Mouse (Mus musculus) lung, embryonic 14.5 days (tissue): Measurements from ENCODE around the gene Nsf. TPM values are rescaled to one million over a fixed set of nuclear protein-coding genes. Genes with fewer than 3 reads are reported as not detected.

ENCODE experiments used
- ATAC-seq: fragments of 200-750 bp; cut with Nextera tagmentation; 2 replicates; pipeline ENCODE4 v1.8.0; 2017; ENCODE audit warnings: mild to moderate bottlenecking, moderate TSS enrichment, moderate library complexity; ENCODE audit not compliant: insufficient read depth
- DNase-seq: peaks from one replicate; pipeline ENCODE4 v3.0.0-alpha.2; 2015
- H3K27ac ChIP-seq: fragments of 300-500 bp; sonication (generic); 2 replicates; pipeline ENCODE4 v1.5.1; 2014; ENCODE audit warnings: low read depth, mild to moderate bottlenecking, moderate library complexity
- H3K27me3 ChIP-seq: fragments of 300-500 bp; sonication (generic); 2 replicates; pipeline ENCODE4 v1.6.1; 2014; ENCODE audit warnings: low read length, control low read depth; ENCODE audit not compliant: insufficient read depth
- H3K36me3 ChIP-seq: fragments of 300-500 bp; sonication (generic); 2 replicates; pipeline ENCODE4 v1.6.1; 2014; ENCODE audit warnings: control low read depth; ENCODE audit not compliant: insufficient read depth
- H3K4me1 ChIP-seq: fragments of 300-500 bp; sonication (generic); 2 replicates; pipeline ENCODE4 v1.6.1; 2014; ENCODE audit warnings: antibody characterized with exemption, control low read depth; ENCODE audit not compliant: insufficient read depth
- H3K4me2 ChIP-seq: fragments of 300-500 bp; sonication (generic); 2 replicates; pipeline ENCODE4 v1.6.1; 2014; ENCODE audit warnings: mild to moderate bottlenecking
- H3K4me3 ChIP-seq: fragments of 300-500 bp; sonication (generic); 2 replicates; pipeline ENCODE4 v1.5.1; 2014; ENCODE audit warnings: low read depth, low read length
- H3K9ac ChIP-seq: fragments of 300-500 bp; sonication (generic); 2 replicates; pipeline ENCODE4 v1.6.1; 2014
- H3K9me3 ChIP-seq: fragments of 300-500 bp; sonication (generic); 2 replicates; pipeline ENCODE4 v1.6.1; 2016; ENCODE audit warnings: low read depth, low read length, control low read depth
- CTCF ChIP-seq: IDR thresholded peaks from 2 replicates; pipeline ENCODE4 v1.5.1; 2016; ENCODE audit warnings: antibody characterized with exemption, low read depth
- WGBS: fragments of 180-500 bp; shearing (Covaris S2); extraction: QIAGEN DNeasy Blood & Tissue Kit; methylation state at CpG from one replicate; pipeline ENCODE4 v1.1.7; 2014; 5-methylcytosine and 5-hydroxymethylcytosine counted together
- polyA plus RNA-seq: library from polyadenylated mRNA; unstranded; fragments of >200 nt; fragmentation: Nextera tagmentation; extraction: Ambion mirVana; gene quantifications from 2 replicates; pipeline ENCODE4 v1.2.1, GENCODE M21; 2014

Gene Nsf
- polyA plus RNA-seq, 1 experiment from 2014 or later: 50.1 TPM

- no peaks in the 10 kb centered on the region for H3K27me3 ChIP-seq
- 52% methylated on average over 4 of the region's 4 CpGs for WGBS
- no peak overlapping the region for H3K27ac ChIP-seq
Observed at GRCm38 (mm10) chr11:103829956-103830355, 123.9 kb downstream of the Nsf start.

GRCm38 (mm10) chr11:103828866-103829265, 125.0 kb downstream of the Nsf start:
- Histone ChIP-seq H3K9ac (no peak overlapping the region), H3K4me1 (no peaks in the 10 kb centered on the region), H3K36me3 (peaks cover 18% of the 10 kb centered on the region; the same call in 1 of the 2 replicates), H3K27me3 (no peaks in the 10 kb centered on the region), H3K4me3 (no peak overlapping the region), H3K9me3 (no peaks in the 10 kb centered on the region), H3K27ac (no peak overlapping the region), H3K4me2 (no peak overlapping the region)
- ATAC-seq (no peak), DNase-seq (no peak)
- no peak for TF ChIP-seq CTCF
- WGBS: 65% methylated on average over 7 of the region's 7 CpGs

More at GRCm38 (mm10) chr11:103829956-103830355, 123.9 kb downstream of the Nsf start:
- H3K36me3 ChIP-seq: peaks cover 18% of the 10 kb centered on the region; the same call in 1 of the 2 replicates
- no peaks in the 10 kb centered on the region for H3K4me1 ChIP-seq
- no peak overlapping the region for H3K4me3 ChIP-seq
- no peak overlapping the region for H3K9ac ChIP-seq
- no peaks in the 10 kb centered on the region for H3K9me3 ChIP-seq
- DNase-seq (peak; percentile 37), ATAC-seq (no peak)
- TF ChIP-seq CTCF: no peak
- H3K4me2 ChIP-seq: no peak overlapping the region

GRCm38 (mm10) chr11:103827201-103827600, 126.7 kb downstream of the Nsf start:
- H3K4me2 ChIP-seq: no peak overlapping the region
- 89% methylated on average over 6 of the region's 6 CpGs for WGBS
- no peaks in the 10 kb centered on the region for H3K4me1 ChIP-seq
- no peak for TF ChIP-seq CTCF
- ATAC-seq (no peak), DNase-seq (no peak)
- no peak overlapping the region for H3K9ac ChIP-seq
- peaks cover 28% of the 10 kb centered on the region; the same call in 1 of the 2 replicates for H3K36me3 ChIP-seq
- no peaks in the 10 kb centered on the region for H3K9me3 ChIP-seq
- no peak overlapping the region for H3K27ac ChIP-seq
- no peaks in the 10 kb centered on the region for H3K27me3 ChIP-seq
- no peak overlapping the region for H3K4me3 ChIP-seq

GRCm38 (mm10) chr11:103816719-103817118, 137.1 kb downstream of the Nsf start:
- DNase-seq (no peak), ATAC-seq (no peak)
- Histone ChIP-seq H3K9ac (no peak overlapping the region), H3K4me1 (no peaks in the 10 kb centered on the region), H3K4me2 (no peak overlapping the region), H3K36me3 (no peaks in the 10 kb centered on the region), H3K9me3 (no peaks in the 10 kb centered on the region), H3K4me3 (no peak overlapping the region), H3K27ac (no peak overlapping the region), H3K27me3 (peaks cover 16% of the 10 kb centered on the region; the same call in 1 of the 2 replicates)
- TF ChIP-seq CTCF: no peak
- 81% methylated on average over 8 of the region's 8 CpGs for WGBS

GRCm38 (mm10) chr11:103815986-103816385, 137.9 kb downstream of the Nsf start:
- H3K36me3 ChIP-seq: no peaks in the 10 kb centered on the region
- 45% methylated on average over 13 of the region's 13 CpGs for WGBS
- H3K4me1 ChIP-seq: no peaks in the 10 kb centered on the region
- no peak overlapping the region for H3K4me2 ChIP-seq
- TF ChIP-seq CTCF: no peak
- H3K27ac ChIP-seq: no peak overlapping the region
- no peaks in the 10 kb centered on the region for H3K9me3 ChIP-seq
- peak; percentile 65 for DNase-seq
- peaks cover 23% of the 10 kb centered on the region for H3K27me3 ChIP-seq
- no peak overlapping the region; the same call in 1 of the 2 replicates for H3K9ac ChIP-seq
- no peak; the same call in 1 of the 2 replicates for ATAC-seq
- H3K4me3 ChIP-seq: no peak overlapping the region

- Histone ChIP-seq H3K4me1 (no peaks in the 10 kb centered on the region), H3K4me3 (no peak overlapping the region), H3K9me3 (no peaks in the 10 kb centered on the region), H3K9ac (no peak overlapping the region), H3K4me2 (no peak overlapping the region), H3K27me3 (peaks cover 34% of the 10 kb centered on the region), H3K36me3 (no peaks in the 10 kb centered on the region), H3K27ac (no peak overlapping the region)
- TF ChIP-seq CTCF: no peak
- WGBS: 19% methylated on average over 3 of the region's 3 CpGs
- no peak for ATAC-seq
- no peak for DNase-seq
Observed at GRCm38 (mm10) chr11:103814808-103815207, 139.0 kb downstream of the Nsf start.

- DNase-seq (no peak), ATAC-seq (no peak)
- Histone ChIP-seq H3K4me1 (no peaks in the 10 kb centered on the region), H3K9me3 (no peaks in the 10 kb centered on the region), H3K4me2 (no peak overlapping the region), H3K27ac (no peak overlapping the region), H3K36me3 (no peaks in the 10 kb centered on the region), H3K4me3 (no peak overlapping the region), H3K9ac (no peak overlapping the region), H3K27me3 (peaks cover 65% of the 10 kb centered on the region)
- WGBS: 71% methylated on average over 25 of the region's 25 CpGs
- no peak for TF ChIP-seq CTCF
Observed at GRCm38 (mm10) chr11:103811246-103811645, 142.6 kb downstream of the Nsf start.

- peak overlapping the region; percentile 56 for H3K4me3 ChIP-seq
- no peak for DNase-seq
- no peak for TF ChIP-seq CTCF
- no peaks in the 10 kb centered on the region for H3K9me3 ChIP-seq
- H3K27ac ChIP-seq: no peak overlapping the region
- no peaks in the 10 kb centered on the region for H3K4me1 ChIP-seq
- H3K36me3 ChIP-seq: no peaks in the 10 kb centered on the region
- H3K9ac ChIP-seq: no peak overlapping the region
- no peak for ATAC-seq
- peak overlapping the region; percentile 97 for H3K4me2 ChIP-seq
- peaks cover 65% of the 10 kb centered on the region for H3K27me3 ChIP-seq
- 21% methylated on average over 12 of the region's 12 CpGs for WGBS
Observed at GRCm38 (mm10) chr11:103810631-103811030, 143.2 kb downstream of the Nsf start.
